Mouse (Mus musculus) heart, adult 2 months (tissue): ENCODE data around the gene Sh3bgr.

ENCODE experiments used
- CTCF ChIP-seq: fragments of 200-600 bp; IDR thresholded peaks from 2 replicates; pipeline ENCODE4 v1.8.1; 2022; ENCODE audit warnings: antibody characterized with exemption, mild to moderate bottlenecking, moderate library complexity
- EP300 ChIP-seq: fragments of 200-500 bp; IDR thresholded peaks from 2 replicates; pipeline ENCODE4 v1.6.1; 2011; ENCODE audit warnings: low read depth, low read length, control low read depth; ENCODE audit not compliant: insufficient read depth
- POLR2A ChIP-seq: fragments of 200-500 bp; IDR thresholded peaks from 2 replicates; pipeline ENCODE4 v1.6.1; 2011; ENCODE audit warnings: mild to moderate bottlenecking, low read depth, low read length, control low read depth; ENCODE audit not compliant: insufficient read depth

- TF ChIP-seq CTCF, result no peak
- TF ChIP-seq POLR2A, result no peak
- no peak for TF ChIP-seq EP300
These were observed 33.7 kb downstream of the Sh3bgr start for GRCm38 (mm10) chr16:96233996-96234395.
